Mouse (Mus musculus) megakaryocyte, embryonic 14.5 days (primary cell): ENCODE results near the gene Auts2.

Source experiments
- FLI1 ChIP-seq: IDR thresholded peaks from 2 replicates; pipeline ENCODE4 v1.6.1; 2012; ENCODE audit warnings: low read length, inconsistent platforms, mixed read lengths
- GATA1 ChIP-seq: IDR thresholded peaks from 3 replicates; pipeline ENCODE4 v1.6.1; 2012; ENCODE audit warnings: mixed read lengths, low read length, inconsistent platforms, borderline replicate concordance

GRCm38 (mm10) chr5:132395922-132396321 lies 147.2 kb downstream of the Auts2 start:
- TF ChIP-seq GATA1 (no peak), FLI1 (no peak)
